ENCODE assay signal across 8 mouse cellular contexts in genomic region chr16:93831627-93832395, GRCm38 (mm10). TPM values are rescaled to one million over a fixed set of nuclear protein-coding genes. Genes with fewer than 3 reads are reported as not detected.
A peak's percentile ranks its signal among the peaks of the same experiment; 100 is the strongest.
DNase-seq lines count a peak whose midpoint lies in the region; ATAC-seq and TF ChIP-seq lines count a peak whose summit lies in the region.

TSS of gene Morc3 (plus strand) at chr16:93832121.

- H3K4me3 ChIP-seq in hindbrain, embryonic 13.5 days, result peak within 1 kb of the TSS; percentile 96

- peak within 1 kb of the TSS; percentile 97 for H3K27ac ChIP-seq in hindbrain, embryonic 13.5 days

- no peaks in the 10 kb centered on the region for H3K27me3 ChIP-seq in Patski
- H3K27me3 ChIP-seq in hindbrain, embryonic 13.5 days, result no peaks in the 10 kb centered on the region

- peak; percentile 96 for DNase-seq in Patski (ENCODE audit: low read depth, low spot score)
- DNase-seq in cerebellum, postnatal 14 days, result peak; percentile 100
- DNase-seq in frontal cortex, postnatal 14 days (ENCODE audit: low spot score in 2 of 2), result peak; percentile 99
- DNase-seq in layer of hippocampus, postnatal 25 days (ENCODE audit: extremely low spot score in 1 of 2, low spot score in 1 of 2), result peak; percentile 95 to 98
- peak; percentile 100 for DNase-seq in lung, postnatal 25 days (ENCODE audit: low spot score)
- DNase-seq in retina, embryonic 14.5 days (ENCODE audit: low spot score), result peak; percentile 100
- DNase-seq in thymus, postnatal 4 days, result peak; percentile 99

- H3K36me3 ChIP-seq in hindbrain, embryonic 13.5 days, result no peaks in the 10 kb centered on the region

- H3K4me2 ChIP-seq in hindbrain, embryonic 13.5 days, result peak within 1 kb of the TSS; percentile 86

- TF ChIP-seq CTCF in Patski (IDR thresholded peaks at IDR 0.05), result no peak

- in situ Hi-C loops in Patski (cut with MboI; ENCODE audit: low pct_unique_long_range_greater_than_20kb), result no loop called here

- H3K9me3 ChIP-seq in hindbrain, embryonic 13.5 days, result no peaks in the 10 kb centered on the region

- peak within 1 kb of the TSS; percentile 96 for H3K9ac ChIP-seq in hindbrain, embryonic 13.5 days

- CTCF ChIA-PET in Patski (lab: Charles Lee), result no interaction called here

- 14% methylated on average over 47 of the region's 55 CpGs for WGBS in hindbrain, embryonic 13.5 days

- peak; percentile 90 for ATAC-seq in Patski
- ATAC-seq in hindbrain, embryonic 13.5 days (ENCODE audit: low FRiP score), result peak; percentile 96

- POLR2A ChIA-PET in Patski (lab: Charles Lee), result no interaction called here

- peaks cover 18% of the 10 kb centered on the region for H3K4me1 ChIP-seq in hindbrain, embryonic 13.5 days (replicated peaks)

RNA-seq across cellular contexts. Expression of gene Morc3, which starts in this region (rescaled TPM):
- polyA plus RNA-seq in Patski (2021), result 31.2 TPM
- polyA plus RNA-seq in hindbrain, embryonic 13.5 days (2015; fragmentation: Nextera tagmentation; extraction: Ambion mirVana), result 34.2 and 42.4 TPM in 2 replicates
- total RNA-seq in layer of hippocampus, postnatal 25 days (2021), result 10 to 100 TPM; 29.2 to 29.9 TPM

Comparison
In these comparisons a context has a peak if more than half of its experiments do, and no peak if none do; other contexts are left out.
1. Peak in every context shown above with its lines: DNase-seq, ATAC-seq, H3K4me3 ChIP-seq and H3K27ac ChIP-seq.